Mouse (Mus musculus): ENCODE data around the gene Orc6. TPM values are rescaled to one million over a fixed set of nuclear protein-coding genes. Genes with fewer than 3 reads are reported as not detected.

The Orc6 gene
- polyA plus RNA-seq, 1 experiment = 13.2 TPM

- no peak overlapping the region for H3K4me3 ChIP-seq
- H3K79me2 ChIP-seq (ENCODE audit: control insufficient read depth, insufficient read depth) = peaks cover 48% of the 10 kb centered on the region
- no peak for TF ChIP-seq SRF (IDR thresholded peaks at IDR 0.05; ENCODE audit: control insufficient read depth, insufficient read length, low read depth)
- no peak for TF ChIP-seq E2F4 (IDR thresholded peaks at IDR 0.05; ENCODE audit: insufficient read depth)
- TF ChIP-seq POLR2A (IDR thresholded peaks at IDR 0.05; ENCODE audit: insufficient read length, low read depth) = no peak
- no peak for TF ChIP-seq USF1 (IDR thresholded peaks at IDR 0.05; ENCODE audit: low read depth)
- no peak for TF ChIP-seq MYOG (IDR thresholded peaks at IDR 0.05; ENCODE audit: control insufficient read depth in 1 of 3, insufficient read depth in 1 of 3, insufficient read length in 2 of 3, low read depth in 2 of 3)
- no peak for TF ChIP-seq TCF3 (IDR thresholded peaks at IDR 0.05; ENCODE audit: insufficient read length, low read depth)
- no peak for TF ChIP-seq MYOD1 (IDR thresholded peaks at IDR 0.05; ENCODE audit: control insufficient read depth in 1 of 3, insufficient read length in 2 of 3, low read depth in 2 of 3)
- TF ChIP-seq TCF12 (IDR thresholded peaks at IDR 0.05; ENCODE audit: insufficient read depth, poor library complexity, severe bottlenecking) = no peak
- TF ChIP-seq POLR2AphosphoS2 (IDR thresholded peaks at IDR 0.05; ENCODE audit: insufficient read length, low read depth) = no peak
- no peak for TF ChIP-seq MAX (IDR thresholded peaks at IDR 0.05; ENCODE audit: low read depth)
- TF ChIP-seq CEBPB (IDR thresholded peaks at IDR 0.05; ENCODE audit: insufficient read depth, poor library complexity, severe bottlenecking) = no peak
- no peak for TF ChIP-seq REST (IDR thresholded peaks at IDR 0.05; ENCODE audit: insufficient read depth, insufficient read length)
- peaks cover 39% of the 10 kb centered on the region for H3K36me3 ChIP-seq (ENCODE audit: control insufficient read depth, insufficient read depth)
- no peak overlapping the region for H3K4me2 ChIP-seq (ENCODE audit: low read depth)
- H3ac ChIP-seq (ENCODE audit: control insufficient read depth, insufficient read length) = no peak overlapping the region
- no peaks in the 10 kb centered on the region for H3K27me3 ChIP-seq (ENCODE audit: control insufficient read depth, insufficient read depth, insufficient read length)
Observed at GRCm38 (mm10) chr8:85302931-85303330, 3.5 kb downstream of the Orc6 start.

GRCm38 (mm10) chr8:85303531-85303930 lies 4.1 kb downstream of the Orc6 start:
- H3K27me3 ChIP-seq (ENCODE audit: control insufficient read depth, insufficient read depth, insufficient read length) = no peaks in the 10 kb centered on the region
- H3K4me2 ChIP-seq (ENCODE audit: low read depth) = no peak overlapping the region
- peaks cover 42% of the 10 kb centered on the region for H3K79me2 ChIP-seq (ENCODE audit: control insufficient read depth, insufficient read depth)
- TF ChIP-seq MAX (IDR thresholded peaks at IDR 0.05; ENCODE audit: low read depth) = no peak
- TF ChIP-seq POLR2AphosphoS2 (IDR thresholded peaks at IDR 0.05; ENCODE audit: insufficient read length, low read depth) = no peak
- no peak for TF ChIP-seq REST (IDR thresholded peaks at IDR 0.05; ENCODE audit: insufficient read depth, insufficient read length)
- no peak for TF ChIP-seq MYOG (IDR thresholded peaks at IDR 0.05; ENCODE audit: control insufficient read depth in 1 of 3, insufficient read depth in 1 of 3, insufficient read length in 2 of 3, low read depth in 2 of 3)
- no peak for TF ChIP-seq POLR2A (IDR thresholded peaks at IDR 0.05; ENCODE audit: insufficient read length, low read depth)
- no peak for TF ChIP-seq TCF3 (IDR thresholded peaks at IDR 0.05; ENCODE audit: insufficient read length, low read depth)
- TF ChIP-seq CEBPB (IDR thresholded peaks at IDR 0.05; ENCODE audit: insufficient read depth, poor library complexity, severe bottlenecking) = no peak
- TF ChIP-seq SRF (IDR thresholded peaks at IDR 0.05; ENCODE audit: control insufficient read depth, insufficient read length, low read depth) = no peak
- no peak overlapping the region for H3K4me3 ChIP-seq
- H3ac ChIP-seq (ENCODE audit: control insufficient read depth, insufficient read length) = no peak overlapping the region
- peaks cover 45% of the 10 kb centered on the region for H3K36me3 ChIP-seq (ENCODE audit: control insufficient read depth, insufficient read depth)

GRCm38 (mm10) chr8:85308564-85308963 lies 9.1 kb downstream of the Orc6 start:
- TF ChIP-seq MYOG (IDR thresholded peaks at IDR 0.05; ENCODE audit: control insufficient read depth in 1 of 3, insufficient read depth in 1 of 3, insufficient read length in 2 of 3, low read depth in 2 of 3) = no peak
- TF ChIP-seq TCF12 (IDR thresholded peaks at IDR 0.05; ENCODE audit: insufficient read depth, poor library complexity, severe bottlenecking) = no peak
- TF ChIP-seq REST (IDR thresholded peaks at IDR 0.05; ENCODE audit: insufficient read depth, insufficient read length) = no peak
- no peak for TF ChIP-seq POLR2AphosphoS2 (IDR thresholded peaks at IDR 0.05; ENCODE audit: insufficient read length, low read depth)
- TF ChIP-seq POLR2A (IDR thresholded peaks at IDR 0.05; ENCODE audit: insufficient read length, low read depth) = no peak
- TF ChIP-seq E2F4 (IDR thresholded peaks at IDR 0.05; ENCODE audit: insufficient read depth) = no peak
- TF ChIP-seq USF1 (IDR thresholded peaks at IDR 0.05; ENCODE audit: low read depth) = no peak
- no peak for TF ChIP-seq CEBPB (IDR thresholded peaks at IDR 0.05; ENCODE audit: insufficient read depth, poor library complexity, severe bottlenecking)
- no peak for TF ChIP-seq MYOD1 (IDR thresholded peaks at IDR 0.05; ENCODE audit: control insufficient read depth in 1 of 3, insufficient read length in 2 of 3, low read depth in 2 of 3)
- no peak for TF ChIP-seq TCF3 (IDR thresholded peaks at IDR 0.05; ENCODE audit: insufficient read length, low read depth)
- no peak for TF ChIP-seq MAX (IDR thresholded peaks at IDR 0.05; ENCODE audit: low read depth)
- TF ChIP-seq SRF (IDR thresholded peaks at IDR 0.05; ENCODE audit: control insufficient read depth, insufficient read length, low read depth) = no peak
- Histone ChIP-seq H3K27me3 (ENCODE audit: control insufficient read depth, insufficient read depth, insufficient read length) (no peaks in the 10 kb centered on the region), H3ac (ENCODE audit: control insufficient read depth, insufficient read length) (no peak overlapping the region), H3K36me3 (ENCODE audit: control insufficient read depth, insufficient read depth) (peaks cover 34% of the 10 kb centered on the region), H3K4me3 (no peak overlapping the region), H3K79me2 (ENCODE audit: control insufficient read depth, insufficient read depth) (peaks cover 1% of the 10 kb centered on the region), H3K4me2 (ENCODE audit: low read depth) (no peak overlapping the region)

DNA sequence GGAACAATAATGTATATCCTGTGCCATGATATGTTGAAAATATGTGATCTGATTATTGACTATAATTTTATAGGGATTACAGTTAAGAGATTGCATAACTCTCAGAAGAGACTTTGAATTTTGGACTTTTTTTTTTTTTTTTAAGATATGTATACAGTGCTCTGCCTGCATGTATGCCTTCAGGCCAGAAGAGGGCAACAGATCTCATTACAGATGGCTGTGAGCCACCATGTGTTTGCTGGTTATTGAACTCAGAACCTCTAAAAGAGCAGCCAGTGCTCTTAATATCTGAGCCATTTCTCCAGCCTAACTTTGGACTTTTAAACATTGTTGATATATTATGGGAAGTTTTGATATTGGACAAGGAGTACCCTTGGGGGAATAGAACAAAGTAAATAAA lies 12.3 kb downstream of the Orc6 start:
- Histone ChIP-seq H3K4me2 (ENCODE audit: low read depth) (no peak overlapping the region), H3K36me3 (ENCODE audit: control insufficient read depth, insufficient read depth) (peaks cover 17% of the 10 kb centered on the region), H3K4me3 (no peak overlapping the region), H3K79me2 (ENCODE audit: control insufficient read depth, insufficient read depth) (no peaks in the 10 kb centered on the region), H3ac (ENCODE audit: control insufficient read depth, insufficient read length) (no peak overlapping the region), H3K27me3 (ENCODE audit: control insufficient read depth, insufficient read depth, insufficient read length) (no peaks in the 10 kb centered on the region)
- no peak for TF ChIP-seq TCF3 (IDR thresholded peaks at IDR 0.05; ENCODE audit: insufficient read length, low read depth)
- TF ChIP-seq POLR2A (IDR thresholded peaks at IDR 0.05; ENCODE audit: insufficient read length, low read depth) = no peak
- no peak for TF ChIP-seq E2F4 (IDR thresholded peaks at IDR 0.05; ENCODE audit: insufficient read depth)

DNA sequence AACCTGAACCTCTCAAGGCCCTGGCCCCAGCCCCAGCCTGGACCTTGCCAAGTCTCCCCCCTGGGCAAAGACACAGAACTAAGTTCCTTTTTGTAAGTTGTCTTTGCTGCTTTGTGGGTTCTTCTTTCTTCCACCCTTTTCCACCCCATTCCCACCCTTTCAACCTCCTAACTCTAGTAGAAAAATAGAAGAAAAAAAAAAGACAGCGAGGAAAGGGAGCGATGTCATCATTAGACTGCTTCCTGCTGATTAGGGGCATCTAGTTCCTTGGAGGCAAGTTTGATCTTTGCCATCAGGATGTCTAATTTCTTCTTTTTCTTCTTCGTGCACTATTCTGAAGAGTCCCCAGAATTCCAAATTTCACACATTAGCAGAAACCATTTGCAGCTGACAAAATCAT lies 13.6 kb downstream of the Orc6 start:
- H3K4me3 ChIP-seq = no peak overlapping the region
- H3K79me2 ChIP-seq (ENCODE audit: control insufficient read depth, insufficient read depth) = no peaks in the 10 kb centered on the region
- no peaks in the 10 kb centered on the region for H3K27me3 ChIP-seq (ENCODE audit: control insufficient read depth, insufficient read depth, insufficient read length)
- H3K36me3 ChIP-seq (ENCODE audit: control insufficient read depth, insufficient read depth) = peaks cover 7% of the 10 kb centered on the region
- no peak overlapping the region for H3ac ChIP-seq (ENCODE audit: control insufficient read depth, insufficient read length)
- H3K4me2 ChIP-seq (ENCODE audit: low read depth) = no peak overlapping the region
- TF ChIP-seq POLR2A (IDR thresholded peaks at IDR 0.05; ENCODE audit: insufficient read length, low read depth) (no peak), TCF3 (IDR thresholded peaks at IDR 0.05; ENCODE audit: insufficient read length, low read depth) (no peak), MAX (IDR thresholded peaks at IDR 0.05; ENCODE audit: low read depth) (no peak), E2F4 (IDR thresholded peaks at IDR 0.05; ENCODE audit: insufficient read depth) (no peak), REST (IDR thresholded peaks at IDR 0.05; ENCODE audit: insufficient read depth, insufficient read length) (no peak), SRF (IDR thresholded peaks at IDR 0.05; ENCODE audit: control insufficient read depth, insufficient read length, low read depth) (no peak), MYOD1 (IDR thresholded peaks at IDR 0.05; ENCODE audit: control insufficient read depth in 1 of 3, insufficient read length in 2 of 3, low read depth in 2 of 3) (no peak), MYOG (IDR thresholded peaks at IDR 0.05; ENCODE audit: control insufficient read depth in 1 of 3, insufficient read depth in 1 of 3, insufficient read length in 2 of 3, low read depth in 2 of 3) (no peak), POLR2AphosphoS2 (IDR thresholded peaks at IDR 0.05; ENCODE audit: insufficient read length, low read depth) (no peak), USF1 (IDR thresholded peaks at IDR 0.05; ENCODE audit: low read depth) (no peak), TCF12 (IDR thresholded peaks at IDR 0.05; ENCODE audit: insufficient read depth, poor library complexity, severe bottlenecking) (no peak), CEBPB (IDR thresholded peaks at IDR 0.05; ENCODE audit: insufficient read depth, poor library complexity, severe bottlenecking) (no peak)

Data from myocyte (in vitro differentiated cells).